Mouse (Mus musculus) CH12.LX (cell line): ENCODE results near the gene Hspa12a. TPM values are rescaled to one million over a fixed set of nuclear protein-coding genes. Genes with fewer than 3 reads are reported as not detected.

ENCODE experiments used
- DNase-seq: peaks from one replicate; pipeline ENCODE4 v3.0.0-alpha.2; 2013; ENCODE audit errors: extremely low read depth
- H3K27ac ChIP-seq: 2 replicates; pipeline ENCODE4 v1.5.1; 2012; ENCODE audit warnings: low read depth, mild to moderate bottlenecking, control low read depth, moderate library complexity; ENCODE audit not compliant: insufficient read depth
- H3K27me3 ChIP-seq: replicated peaks from 2 replicates; pipeline ENCODE3; 2012; ENCODE audit warnings: inconsistent platforms
- H3K36me3 ChIP-seq, 2 experiments: replicated peaks in 1 of 2; 2 replicates each; pipeline versions ENCODE3 to v1.6.1; 2012; ENCODE audit warnings: inconsistent platforms in 1 of 2, low read length in 1 of 2, mild to moderate bottlenecking in 1 of 2, mixed read lengths in 1 of 2, moderate library complexity in 1 of 2; ENCODE audit not compliant: control insufficient read depth in 1 of 2, insufficient read depth in 1 of 2
- H3K4me1 ChIP-seq, 2 experiments: 2 replicates each; pipeline ENCODE4 v1.6.1; 2012; ENCODE audit warnings: inconsistent platforms in 1 of 2, moderate library complexity in 1 of 2; ENCODE audit not compliant: insufficient read depth in 2 of 2, control insufficient read depth in 1 of 2
- H3K4me2 ChIP-seq: 2 replicates; pipeline ENCODE4 v1.6.1; 2012; ENCODE audit warnings: low read depth, mild to moderate bottlenecking, control low read depth; ENCODE audit not compliant: poor library complexity, insufficient read depth, severe bottlenecking
- H3K4me3 ChIP-seq, 3 experiments: fragments of 150-350 bp in 1 of 3; sonication (generic) in 1 of 3; replicated peaks in 1 of 3; 2 replicates each; pipeline versions ENCODE3 to v1.5.1; 2011 to 2012; ENCODE audit warnings: low read depth in 2 of 3, low read length in 2 of 3, mild to moderate bottlenecking in 2 of 3, moderate library complexity in 2 of 3, control low read depth in 1 of 3, improper control_type of control experiment in 1 of 3, inconsistent platforms in 1 of 3, mixed read lengths in 1 of 3; ENCODE audit not compliant: poor library complexity in 1 of 3
- H3K79me2 ChIP-seq: replicated peaks from 2 replicates; pipeline ENCODE4 v1.6.1; 2012; ENCODE audit warnings: mild to moderate bottlenecking, moderate library complexity; ENCODE audit not compliant: control insufficient read depth, poor library complexity, insufficient read depth, severe bottlenecking; ENCODE audit errors: extremely low read depth
- H3K9ac ChIP-seq: 2 replicates; pipeline ENCODE4 v1.6.1; 2012; ENCODE audit warnings: low read depth, mild to moderate bottlenecking, control low read depth, moderate library complexity; ENCODE audit not compliant: insufficient read depth
- H3K9me3 ChIP-seq: replicated peaks from 2 replicates; pipeline ENCODE3; 2012; ENCODE audit warnings: low read length, inconsistent platforms, mixed read lengths
- BHLHE40 ChIP-seq: IDR thresholded peaks from 2 replicates; pipeline ENCODE4 v1.6.1; 2011; ENCODE audit warnings: mild to moderate bottlenecking, low read depth, low read length, improper control_type of control experiment
- CHD1 ChIP-seq: IDR thresholded peaks from 2 replicates; pipeline ENCODE4 v1.6.1; 2012; ENCODE audit warnings: low read depth, low read length, improper control_type of control experiment, inconsistent platforms
- CHD2 ChIP-seq: IDR thresholded peaks from 2 replicates; pipeline ENCODE4 v1.6.1; 2011; ENCODE audit warnings: low read length, improper control_type of control experiment
- CTCF ChIP-seq, 2 experiments: IDR thresholded peaks in 1 of 2; conservative IDR thresholded peaks in 1 of 2; 2 replicates each; pipeline ENCODE4 v1.5.1; 2011 to 2012; ENCODE audit warnings: low read depth in 2 of 2, low read length in 2 of 2, improper control_type of control experiment in 1 of 2, inconsistent platforms in 1 of 2, mild to moderate bottlenecking in 1 of 2, moderate library complexity in 1 of 2
- E2F4 ChIP-seq: IDR thresholded peaks from 2 replicates; pipeline ENCODE4 v1.6.1; 2011; ENCODE audit warnings: low read depth, low read length, improper control_type of control experiment; ENCODE audit not compliant: insufficient replicate concordance
- EP300 ChIP-seq: IDR thresholded peaks from 2 replicates; pipeline ENCODE4 v1.6.1; 2011; ENCODE audit warnings: low read length, improper control_type of control experiment
- ETS1 ChIP-seq: conservative IDR thresholded peaks from 2 replicates; pipeline ENCODE4 v1.6.1; 2012; ENCODE audit warnings: low read depth, mild to moderate bottlenecking, inconsistent platforms, low read length, improper control_type of control experiment, moderate library complexity
- GABPA ChIP-seq: IDR thresholded peaks from 2 replicates; pipeline ENCODE4 v1.6.1; 2012; ENCODE audit warnings: low read depth, low read length, improper control_type of control experiment, inconsistent platforms; ENCODE audit not compliant: insufficient replicate concordance
- HCFC1 ChIP-seq: IDR thresholded peaks from 2 replicates; pipeline ENCODE4 v1.6.1; 2012; ENCODE audit warnings: low read depth, mild to moderate bottlenecking, inconsistent platforms, low read length, improper control_type of control experiment
- JUN ChIP-seq: IDR thresholded peaks from 2 replicates; pipeline ENCODE4 v1.6.1; 2011; ENCODE audit warnings: low read depth, mild to moderate bottlenecking, low read length, improper control_type of control experiment, moderate library complexity; ENCODE audit not compliant: insufficient read depth
- KAT2A ChIP-seq: IDR thresholded peaks from 2 replicates; pipeline ENCODE4 v1.6.1; 2012; ENCODE audit warnings: low read length, improper control_type of control experiment, inconsistent platforms; ENCODE audit not compliant: insufficient replicate concordance
- MAZ ChIP-seq: IDR thresholded peaks from 2 replicates; pipeline ENCODE4 v1.6.1; 2012; ENCODE audit warnings: low read depth, mild to moderate bottlenecking, inconsistent platforms, low read length, improper control_type of control experiment, moderate library complexity
- MEF2A ChIP-seq: IDR thresholded peaks from 2 replicates; pipeline ENCODE4 v1.6.1; 2014; ENCODE audit warnings: low read depth, mild to moderate bottlenecking, inconsistent platforms, low read length, improper control_type of control experiment, borderline replicate concordance
- MXI1 ChIP-seq: IDR thresholded peaks from 2 replicates; pipeline ENCODE4 v1.6.1; 2011; ENCODE audit warnings: mild to moderate bottlenecking, low read depth, low read length, improper control_type of control experiment
- MYC ChIP-seq: IDR thresholded peaks from 2 replicates; pipeline ENCODE4 v1.6.1; 2011; ENCODE audit warnings: low read depth, mild to moderate bottlenecking, improper control_type of control experiment, low read length
- NRF1 ChIP-seq: IDR thresholded peaks from 2 replicates; pipeline ENCODE4 v1.6.1; 2014; ENCODE audit warnings: low read depth, mild to moderate bottlenecking, inconsistent platforms, low read length, improper control_type of control experiment, moderate library complexity
- PAX5 ChIP-seq: IDR thresholded peaks from 2 replicates; pipeline ENCODE4 v1.6.1; 2012; ENCODE audit warnings: low read length, inconsistent platforms, mixed read lengths
- POLR2A ChIP-seq: IDR thresholded peaks from 2 replicates; pipeline ENCODE4 v1.6.1; 2011; ENCODE audit warnings: low read depth, mild to moderate bottlenecking, improper control_type of control experiment, low read length
- POLR2AphosphoS2 ChIP-seq: IDR thresholded peaks from 2 replicates; pipeline ENCODE4 v1.6.1; 2011; ENCODE audit warnings: low read depth, low read length, improper control_type of control experiment
- RAD21 ChIP-seq: IDR thresholded peaks from 2 replicates; pipeline ENCODE4 v1.6.1; 2011; ENCODE audit warnings: low read depth, mild to moderate bottlenecking, low read length, improper control_type of control experiment, moderate library complexity
- RCOR1 ChIP-seq: conservative IDR thresholded peaks from 2 replicates; pipeline ENCODE4 v1.6.1; 2012; ENCODE audit warnings: low read depth, mild to moderate bottlenecking, inconsistent platforms, low read length, improper control_type of control experiment
- SIN3A ChIP-seq: IDR thresholded peaks from 2 replicates; pipeline ENCODE4 v1.6.1; 2012; ENCODE audit warnings: low read length, improper control_type of control experiment, inconsistent platforms
- TBP ChIP-seq: conservative IDR thresholded peaks from 2 replicates; pipeline ENCODE4 v1.6.1; 2011; ENCODE audit warnings: low read depth, low read length, improper control_type of control experiment
- TCF12 ChIP-seq: IDR thresholded peaks from 2 replicates; pipeline ENCODE4 v1.6.1; 2014; ENCODE audit warnings: low read depth, mild to moderate bottlenecking, inconsistent platforms, low read length, improper control_type of control experiment
- UBTF ChIP-seq: IDR thresholded peaks from 2 replicates; pipeline ENCODE4 v1.6.1; 2012; ENCODE audit warnings: low read depth, mild to moderate bottlenecking, inconsistent platforms, low read length, improper control_type of control experiment, moderate library complexity
- ZC3H11A ChIP-seq: IDR thresholded peaks from 2 replicates; pipeline ENCODE4 v1.6.1; 2012; ENCODE audit warnings: low read depth, mild to moderate bottlenecking, inconsistent platforms, low read length, improper control_type of control experiment
- ZMIZ1 ChIP-seq: IDR thresholded peaks from 2 replicates; pipeline ENCODE4 v1.6.1; 2012; ENCODE audit warnings: low read depth, mild to moderate bottlenecking, inconsistent platforms, low read length, improper control_type of control experiment
- dilution Hi-C: fragments of 300-500 bp; cut with MboI; formaldehyde crosslinking; loops from 2 replicates; pipeline ENCODE4 v1.14.3; 2020; ENCODE audit warnings: low sequenced_read_pairs; ENCODE audit not compliant: extremely low pct_unique_long_range_greater_than_20kb, extremely low pct_ligation_motif_present
- in situ Hi-C: fragments of 300-500 bp; cut with MboI; formaldehyde crosslinking; loops from 3 replicates; pipeline ENCODE4 v1.14.3; 2019; ENCODE audit warnings: low sequenced_read_pairs, low pct_ligation_motif_present, low pct_unique_long_range_greater_than_20kb, mixed read lengths
- polyA plus RNA-seq: library from polyadenylated mRNA; unstranded; fragments of >175 nt; gene quantifications from 2 replicates; pipeline ENCODE4 v1.2.1, GENCODE M21; 2012; ENCODE audit warnings: low read depth; ENCODE audit not compliant: insufficient read length
- total RNA-seq, 2 experiments: library from RNA; depleted of rRNA; stranded (reverse); fragments of 300-350 nt in 1 of 2; fragments of >200 nt in 1 of 2; gene quantifications; 2 replicates each; pipeline ENCODE4 v1.2.3; 2012 to 2014

The Hspa12a gene
- total and polyA plus RNA-seq, 3 experiments: 1.4 to 1.9 (median 1.4) TPM

GRCm38 (mm10) chr19:58758871-58759270, 184.6 kb downstream of the Hspa12a start:
- Histone ChIP-seq H3K27me3 (no peaks in the 10 kb centered on the region), H3K79me2 (no peaks in the 10 kb centered on the region), H3K4me1 (peaks cover 0 to 7% of the 10 kb centered on the region in 2 experiments; a peak in 1 of 4 replicates), H3K36me3 (no peaks in the 10 kb centered on the region), H3K27ac (no peak overlapping the region), H3K9ac (no peak overlapping the region), H3K4me3 (no peak overlapping the region)
- in situ Hi-C loops: no loop called here
- DNase-seq: no peak
- TF ChIP-seq MXI1 (no peak), MEF2A (no peak), POLR2AphosphoS2 (no peak), NRF1 (no peak), TCF12 (no peak), GABPA (no peak), UBTF (no peak), HCFC1 (no peak), BHLHE40 (no peak), ZMIZ1 (no peak), JUN (no peak), ZC3H11A (no peak), TBP (no peak), SIN3A (no peak), MAZ (no peak), EP300 (no peak), RAD21 (no peak), CHD2 (no peak), MYC (no peak)
- TF ChIP-seq, all 38 proteins: peak for 0
- dilution Hi-C loops: no loop called here
- H3K9me3 ChIP-seq: peaks cover 2% of the 10 kb centered on the region
- H3K4me2 ChIP-seq: no peak overlapping the region

- H3K36me3 ChIP-seq: no peaks in the 10 kb centered on the region
- H3K9ac ChIP-seq: no peak overlapping the region
- TF ChIP-seq E2F4: no peak
- no peak for TF ChIP-seq POLR2AphosphoS2
- no peak for TF ChIP-seq RAD21
- TF ChIP-seq CHD1: no peak
- no peak for TF ChIP-seq RCOR1
- TF ChIP-seq CTCF (conservative IDR thresholded peaks at IDR 0.05 in 1 of 2, IDR thresholded peaks at IDR 0.05 in 1 of 2; ENCODE audit: low read depth in 2 of 2, low read length in 2 of 2): no peak
- TF ChIP-seq ETS1: no peak
- TF ChIP-seq KAT2A: no peak
- no peak for TF ChIP-seq TCF12
- no peak for TF ChIP-seq EP300
- no peak for TF ChIP-seq UBTF
- no peak for TF ChIP-seq NRF1
- TF ChIP-seq BHLHE40: no peak
- no peak for TF ChIP-seq PAX5
- TF ChIP-seq ZMIZ1: no peak
- TF ChIP-seq POLR2A: no peak
- in situ Hi-C loops: no loop called here
- no peaks in the 10 kb centered on the region for H3K27me3 ChIP-seq
- no peaks in the 10 kb centered on the region for H3K4me1 ChIP-seq
- H3K4me2 ChIP-seq: no peak overlapping the region
- H3K27ac ChIP-seq: no peak overlapping the region
- dilution Hi-C loops: no loop called here
- H3K79me2 ChIP-seq: no peaks in the 10 kb centered on the region
- no peak for DNase-seq
- no peaks in the 10 kb centered on the region for H3K9me3 ChIP-seq
- no peak overlapping the region for H3K4me3 ChIP-seq
Measured at GRCm38 (mm10) chr19:58751504-58751903, 191.9 kb downstream of the Hspa12a start.
